Mouse (Mus musculus) MEL (cell line): ENCODE measurements around the gene Gls2. TPM values are rescaled to one million over a fixed set of nuclear protein-coding genes. Genes with fewer than 3 reads are reported as not detected.
A peak's percentile ranks its signal among the peaks of the same experiment; 100 is the strongest.

Source experiments
- DNase-seq: peaks from one replicate; pipeline ENCODE4 v3.0.0; 2011; ENCODE audit warnings: low read depth, low spot score
- H3K27ac ChIP-seq: 2 replicates; pipeline ENCODE4 v1.5.1; 2012; ENCODE audit warnings: low read depth, mild to moderate bottlenecking, control low read depth, low read length, moderate library complexity; ENCODE audit not compliant: control insufficient read depth
- H3K27me3 ChIP-seq, 2 experiments: fragments of 150-350 bp in 1 of 2; sonication (generic) in 1 of 2; 2 replicates each; pipeline ENCODE4 v1.6.1; 2012; ENCODE audit warnings: low read length in 2 of 2, mild to moderate bottlenecking in 2 of 2, improper control_type of control experiment in 1 of 2, moderate library complexity in 1 of 2; ENCODE audit not compliant: insufficient read depth in 2 of 2, control insufficient read depth in 1 of 2
- H3K36me3 ChIP-seq, 2 experiments: 2 replicates each; pipeline ENCODE4 v1.6.1; 2012 to 2014; ENCODE audit warnings: low read length in 2 of 2, improper control_type of control experiment in 1 of 2, inconsistent platforms in 1 of 2, mild to moderate bottlenecking in 1 of 2; ENCODE audit not compliant: insufficient read depth in 2 of 2, control insufficient read depth in 1 of 2
- H3K4me1 ChIP-seq, 2 experiments: fragments of 150-350 bp in 1 of 2; sonication (generic) in 1 of 2; 2 replicates each; pipeline ENCODE4 v1.6.1; 2012; ENCODE audit warnings: low read length in 2 of 2, improper control_type of control experiment in 1 of 2, mild to moderate bottlenecking in 1 of 2; ENCODE audit not compliant: insufficient read depth in 2 of 2, control insufficient read depth in 1 of 2
- H3K4me3 ChIP-seq, 2 experiments: fragments of 150-350 bp in 1 of 2; sonication (generic) in 1 of 2; 2 replicates each; pipeline ENCODE4 v1.5.1; 2012; ENCODE audit warnings: low read depth in 2 of 2, low read length in 2 of 2, mild to moderate bottlenecking in 2 of 2, moderate library complexity in 2 of 2, control low read depth in 1 of 2, improper control_type of control experiment in 1 of 2; ENCODE audit not compliant: control insufficient read depth in 1 of 2, insufficient read depth in 1 of 2
- H3K79me2 ChIP-seq: 2 replicates; pipeline ENCODE4 v1.6.1; 2012; ENCODE audit warnings: mild to moderate bottlenecking, low read length, moderate library complexity; ENCODE audit not compliant: control insufficient read depth, poor library complexity, insufficient read depth
- H3K9ac ChIP-seq: 2 replicates; pipeline ENCODE4 v1.6.1; 2012; ENCODE audit warnings: low read depth, mild to moderate bottlenecking, control low read depth, low read length, moderate library complexity; ENCODE audit not compliant: control insufficient read depth, poor library complexity, severe bottlenecking
- H3K9me3 ChIP-seq: fragments of 150-350 bp; sonication (generic); replicated peaks from 2 replicates; pipeline ENCODE4 v1.6.1; 2012; ENCODE audit warnings: mild to moderate bottlenecking, low read length, improper control_type of control experiment, moderate library complexity; ENCODE audit not compliant: insufficient read depth
- BHLHE40 ChIP-seq: IDR thresholded peaks from 2 replicates; pipeline ENCODE4 v1.6.1; 2012; ENCODE audit warnings: low read depth, mild to moderate bottlenecking, inconsistent platforms, low read length, improper control_type of control experiment, borderline replicate concordance
- CHD1 ChIP-seq: IDR thresholded peaks from 2 replicates; pipeline ENCODE4 v1.6.1; 2012; ENCODE audit warnings: low read depth, mild to moderate bottlenecking, inconsistent platforms, low read length, improper control_type of control experiment
- E2F4 ChIP-seq: IDR thresholded peaks from 2 replicates; pipeline ENCODE4 v1.6.1; 2011; ENCODE audit warnings: low read depth, low read length, improper control_type of control experiment, borderline replicate concordance
- ETS1 ChIP-seq: IDR thresholded peaks from 2 replicates; pipeline ENCODE4 v1.6.1; 2012; ENCODE audit warnings: low read depth, mild to moderate bottlenecking, inconsistent platforms, low read length, improper control_type of control experiment, moderate library complexity
- JUND ChIP-seq: IDR thresholded peaks from 2 replicates; pipeline ENCODE4 v1.6.1; 2011; ENCODE audit warnings: low read depth, mild to moderate bottlenecking, improper control_type of control experiment, low read length
- KAT2A ChIP-seq: conservative IDR thresholded peaks from 2 replicates; pipeline ENCODE4 v1.6.1; 2012; ENCODE audit warnings: low read depth, low read length, improper control_type of control experiment, inconsistent platforms
- MAX ChIP-seq: IDR thresholded peaks from 2 replicates; pipeline ENCODE4 v1.6.1; 2011; ENCODE audit warnings: low read length, improper control_type of control experiment
- MXI1 ChIP-seq: IDR thresholded peaks from 2 replicates; pipeline ENCODE4 v1.6.1; 2011; ENCODE audit warnings: mild to moderate bottlenecking, low read depth, low read length, improper control_type of control experiment
- MYB ChIP-seq: IDR thresholded peaks from 2 replicates; pipeline ENCODE4 v1.6.1; 2011; ENCODE audit warnings: mild to moderate bottlenecking, low read depth, low read length, improper control_type of control experiment
- MYC ChIP-seq: IDR thresholded peaks from 2 replicates; pipeline ENCODE4 v1.6.1; 2011; ENCODE audit warnings: low read depth, mild to moderate bottlenecking, low read length, improper control_type of control experiment, moderate library complexity
- NELFE ChIP-seq: IDR thresholded peaks from 2 replicates; pipeline ENCODE4 v1.6.1; 2011; ENCODE audit warnings: low read depth, low read length, improper control_type of control experiment
- NRF1 ChIP-seq: IDR thresholded peaks from 2 replicates; pipeline ENCODE4 v1.6.1; 2014; ENCODE audit warnings: low read depth, mild to moderate bottlenecking, inconsistent platforms, low read length, improper control_type of control experiment, moderate library complexity; ENCODE audit not compliant: poor library complexity, insufficient read depth, severe bottlenecking
- POLR2A ChIP-seq, 2 experiments: IDR thresholded peaks; 2 replicates each; pipeline ENCODE4 v1.6.1; 2011 to 2012; ENCODE audit warnings: low read length in 2 of 2, mild to moderate bottlenecking in 2 of 2, control low read depth in 1 of 2, improper control_type of control experiment in 1 of 2, low read depth in 1 of 2, moderate library complexity in 1 of 2; ENCODE audit not compliant: control insufficient read depth in 1 of 2, insufficient read depth in 1 of 2, poor library complexity in 1 of 2
- POLR2AphosphoS2 ChIP-seq: IDR thresholded peaks from 2 replicates; pipeline ENCODE4 v1.6.1; 2011; ENCODE audit warnings: low read length, improper control_type of control experiment
- POLR2AphosphoS5 ChIP-seq: IDR thresholded peaks from 2 replicates; pipeline ENCODE4 v1.6.1; 2012; ENCODE audit warnings: low read depth, borderline replicate concordance, mild to moderate bottlenecking, inconsistent platforms, low read length, moderate library complexity, mixed read lengths
- SIN3A ChIP-seq: IDR thresholded peaks from 2 replicates; pipeline ENCODE4 v1.6.1; 2012; ENCODE audit warnings: low read length, improper control_type of control experiment, inconsistent platforms
- SMC3 ChIP-seq: IDR thresholded peaks from 2 replicates; pipeline ENCODE4 v1.6.1; 2011; ENCODE audit warnings: low read depth, low read length, improper control_type of control experiment
- TAL1 ChIP-seq: IDR thresholded peaks from 2 replicates; pipeline ENCODE4 v1.6.1; 2012; ENCODE audit warnings: mild to moderate bottlenecking, inconsistent platforms, low read length, moderate library complexity, mixed read lengths
- TBP ChIP-seq: IDR thresholded peaks from 2 replicates; pipeline ENCODE4 v1.8.0; 2011; ENCODE audit warnings: low read depth, low read length, improper control_type of control experiment
- TCF12 ChIP-seq: IDR thresholded peaks from 2 replicates; pipeline ENCODE4 v1.6.1; 2014; ENCODE audit warnings: low read depth, mild to moderate bottlenecking, inconsistent platforms, low read length, improper control_type of control experiment, moderate library complexity
- USF1 ChIP-seq: IDR thresholded peaks from 2 replicates; pipeline ENCODE4 v1.6.1; 2014; ENCODE audit warnings: low read depth, mild to moderate bottlenecking, inconsistent platforms, low read length, improper control_type of control experiment, moderate library complexity
- ZKSCAN1 ChIP-seq: IDR thresholded peaks from 2 replicates; pipeline ENCODE4 v1.6.1; 2012; ENCODE audit warnings: low read depth, mild to moderate bottlenecking, inconsistent platforms, low read length, improper control_type of control experiment, moderate library complexity
- ZMIZ1 ChIP-seq: IDR thresholded peaks from 2 replicates; pipeline ENCODE4 v1.6.1; 2012; ENCODE audit warnings: low read depth, mild to moderate bottlenecking, inconsistent platforms, low read length, improper control_type of control experiment, moderate library complexity
- ZNF384 ChIP-seq: IDR thresholded peaks from 2 replicates; pipeline ENCODE4 v1.6.1; 2012; ENCODE audit warnings: low read depth, mild to moderate bottlenecking, inconsistent platforms, low read length, improper control_type of control experiment
- polyA plus RNA-seq, 2 experiments: library from polyadenylated mRNA; stranded (reverse) in 1 of 2; unstranded in 1 of 2; fragments of >175 nt in 1 of 2; fragments of >200 nt in 1 of 2; gene quantifications; 2 replicates each; pipeline versions ENCODE4 v1.2.1 to v1.2.4; 2012; ENCODE audit warnings: low replicate concordance in 2 of 2, low read depth in 1 of 2; ENCODE audit not compliant: insufficient read length in 2 of 2, insufficient read depth in 1 of 2, missing spikeins in 1 of 2
- total RNA-seq: library from RNA; depleted of rRNA; stranded (reverse); fragments of 300-350 nt; gene quantifications from 2 replicates; pipeline ENCODE4 v1.2.3, GENCODE M21; 2012

Gls2 gene
- total and polyA plus RNA-seq, 3 experiments: 11.8 to 17.8 TPM; not detected in 1

GRCm38 (mm10) chr10:128175996-128176755, 18.1 kb upstream of the Gls2 start (continued):
- TF ChIP-seq POLR2AphosphoS2 (no peak), ETS1 (peak; percentile 83), NELFE (0 out of 2 replicates have a peak, but pooled peaks have one; percentile 4), ZMIZ1 (no peak), USF1 (no peak), SMC3 (peak; percentile 13; the same call in 1 of the 2 replicates), E2F4 (no peak), POLR2A (IDR thresholded peaks at IDR 0.05; ENCODE audit: control insufficient read depth in 1 of 2, insufficient read depth in 1 of 2, low read depth in 1 of 2, low read length in 2 of 2, poor library complexity in 1 of 2) (no peak; a peak in 1 of 4 replicates), TCF12 (peak; percentile 51; the same call in 1 of the 2 replicates), ZNF384 (peak; percentile 75), POLR2AphosphoS5 (no peak)

GRCm38 (mm10) chr10:128177316-128177715, 16.9 kb upstream of the Gls2 start:
- Histone ChIP-seq H3K4me3 (no peak overlapping the region), H3K9me3 (no peaks in the 10 kb centered on the region), H3K4me1 (peaks cover 0 to 6% of the 10 kb centered on the region in 2 experiments; a peak in 1 of 4 replicates), H3K36me3 (peaks cover 0 to 8% of the 10 kb centered on the region in 2 experiments; a peak in 2 of 4 replicates), H3K79me2 (peaks cover 2% of the 10 kb centered on the region; the same call in 1 of the 2 replicates), H3K27ac (no peak overlapping the region), H3K9ac (no peak overlapping the region), H3K27me3 (no peaks in the 10 kb centered on the region)
- TF ChIP-seq JUND (no peak), BHLHE40 (no peak), MYC (no peak), POLR2AphosphoS5 (no peak), MAX (no peak)
- no peak for DNase-seq

DNA sequence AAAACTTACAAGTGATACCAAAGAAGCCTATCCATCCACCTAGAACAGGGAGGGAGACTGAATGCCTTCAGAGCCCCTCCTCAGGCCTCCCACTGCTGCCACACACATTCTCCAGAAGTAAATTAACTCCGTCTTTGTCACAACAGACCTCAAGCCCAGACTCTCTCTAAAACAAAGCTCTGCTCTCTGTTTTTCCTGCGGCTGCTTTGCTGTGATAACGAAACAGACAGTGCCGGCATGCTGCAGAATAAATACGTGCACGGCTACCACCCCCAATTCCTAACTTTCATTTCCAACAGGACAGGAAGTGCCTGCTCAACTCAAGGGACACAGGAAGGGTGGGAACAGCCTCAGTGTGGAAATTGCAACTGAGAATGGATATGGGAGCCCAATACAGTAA, 14.3 kb upstream of the Gls2 start, which contains the start of gene Rbms2:
Rbms2 (minus strand) TSS at position 309 of the 400 bp plus-strand sequence.
- Histone ChIP-seq H3K4me1 (peaks cover 0 to 5% of the 10 kb centered on the region in 2 experiments; a peak in 1 of 4 replicates), H3K27me3 (no peaks in the 10 kb centered on the region), H3K36me3 (peaks cover 0 to 6% of the 10 kb centered on the region in 2 experiments; a peak in 2 of 4 replicates), H3K9me3 (no peaks in the 10 kb centered on the region), H3K79me2 (peaks cover 2% of the 10 kb centered on the region; the same call in 1 of the 2 replicates), H3K27ac (no peak within 1 kb of the TSS), H3K9ac (peak within 1 kb of the TSS; percentile 28; the same call in 1 of the 2 replicates), H3K4me3 (peak within 1 kb of the TSS; percentile 44 to 57)
- peak; percentile 36 for DNase-seq
- TF ChIP-seq SMC3 (no peak), KAT2A (no peak), SIN3A (no peak), ZKSCAN1 (no peak), NRF1 (no peak), TBP (no peak), USF1 (no peak), BHLHE40 (no peak), TAL1 (no peak; the same call in 1 of the 2 replicates), CHD1 (no peak), MYB (no peak), MXI1 (no peak)
